Mouse (Mus musculus): ENCODE results near the gene Prss35.

Gene Prss35

DNA sequence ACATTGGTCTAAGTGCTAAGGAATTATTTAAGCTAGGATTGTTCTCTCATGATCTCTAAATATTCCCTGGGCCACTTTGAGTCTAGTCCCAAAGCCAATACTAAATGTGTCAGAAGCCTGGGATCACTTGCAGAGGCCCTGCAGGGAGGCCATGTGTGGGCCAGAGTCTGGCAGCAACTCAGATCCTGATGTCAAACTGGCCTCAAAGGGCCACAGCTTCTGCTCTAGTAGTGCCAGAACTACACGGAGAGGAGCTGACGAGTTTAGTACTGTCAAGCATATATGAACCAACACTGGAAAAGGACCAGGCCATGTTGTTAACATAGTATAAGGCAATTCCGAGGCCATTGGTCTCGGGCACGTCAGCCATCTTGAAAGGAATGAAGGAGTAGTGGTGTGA, 54.7 kb downstream of the Prss35 start:
- DNase-seq (ENCODE audit: low read depth, low spot score), result no peak

DNA sequence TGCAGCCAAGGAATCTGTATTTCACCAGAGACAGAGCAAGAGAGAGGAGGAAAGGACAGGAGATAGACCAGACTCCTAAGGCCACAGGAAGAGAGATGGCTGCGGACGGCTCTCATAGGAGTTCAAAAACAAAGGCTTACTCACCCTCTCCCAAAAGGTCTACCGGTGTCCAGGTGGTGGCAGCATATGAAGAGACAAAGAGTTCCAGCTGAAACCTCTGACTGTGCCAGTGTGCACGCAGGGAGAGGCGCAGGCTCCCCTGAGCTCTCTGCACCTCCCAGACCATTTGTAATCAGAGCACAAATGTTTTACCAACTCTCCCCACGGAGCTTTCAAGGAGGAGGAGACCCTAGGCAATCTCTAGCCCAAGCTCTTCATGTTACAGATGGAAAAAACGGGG, 55.2 kb downstream of the Prss35 start:
- DNase-seq (ENCODE audit: low read depth, low spot score), result peak; percentile 78

DNA sequence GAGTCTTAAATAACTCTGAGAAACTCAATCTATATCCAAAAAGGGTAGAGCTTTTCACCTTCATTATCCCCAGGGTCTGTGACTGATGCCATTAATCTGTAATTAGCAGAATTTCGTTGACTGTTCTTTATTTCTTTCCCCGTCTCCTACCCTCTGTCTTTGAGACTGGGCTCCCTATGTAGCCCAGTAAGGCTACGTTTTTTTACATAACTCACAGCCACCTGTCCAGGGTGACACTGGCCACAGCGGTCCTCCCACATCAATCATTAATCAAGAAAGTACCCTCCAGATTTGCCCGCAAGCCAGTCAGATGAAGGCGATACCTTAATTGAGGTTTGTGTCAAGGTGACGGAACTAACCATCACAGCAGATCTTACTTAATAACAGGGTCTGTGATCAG, 55.6 kb downstream of the Prss35 start:
- no peak for DNase-seq (ENCODE audit: low read depth, low spot score)

DNA sequence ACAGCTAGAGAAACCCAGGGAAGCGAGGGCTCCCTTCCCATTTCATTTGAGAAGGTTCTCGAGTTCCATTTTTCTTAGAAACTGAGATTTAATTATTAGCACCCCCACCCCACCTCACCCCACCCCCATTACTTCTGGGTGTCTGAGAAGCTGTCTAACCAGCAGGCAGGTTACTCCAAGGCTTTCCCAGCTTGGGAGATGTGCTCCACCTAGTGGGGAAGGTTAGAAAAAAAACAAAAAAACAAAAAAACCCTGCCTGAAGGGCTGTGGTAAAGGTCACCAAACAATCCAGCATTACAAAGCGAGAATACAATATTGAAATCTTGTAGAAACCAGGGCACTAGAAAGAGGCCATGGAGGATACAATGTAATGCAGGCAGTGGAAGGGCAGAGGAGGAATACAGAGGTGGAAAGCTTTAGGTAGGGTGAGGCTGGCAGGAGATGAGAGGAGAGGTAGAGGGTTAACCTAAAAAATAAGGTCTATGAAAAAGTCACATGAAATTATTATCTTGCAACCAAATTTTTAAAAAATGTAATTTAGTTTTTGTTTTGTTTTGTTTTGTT, 57.2 kb downstream of the Prss35 start:
- peak; percentile 71 for DNase-seq (ENCODE audit: low read depth, low spot score)
